Mouse (Mus musculus) megakaryocyte, embryonic 14.5 days (primary cell): ENCODE data around the gene Fra10ac1. TPM values are rescaled to one million over a fixed set of nuclear protein-coding genes. Genes with fewer than 3 reads are reported as not detected.

ENCODE experiments used
- H3K27me3 ChIP-seq: replicated peaks from 2 replicates; pipeline ENCODE3; 2012; ENCODE audit warnings: inconsistent platforms
- H3K36me3 ChIP-seq: replicated peaks from 2 replicates; pipeline ENCODE3; 2012; ENCODE audit warnings: low read length, inconsistent platforms, mixed read lengths
- H3K4me1 ChIP-seq: 2 replicates; pipeline ENCODE4 v1.6.1; 2012; ENCODE audit warnings: inconsistent platforms
- H3K4me3 ChIP-seq: replicated peaks from 2 replicates; pipeline ENCODE3; 2012; ENCODE audit warnings: moderate library complexity, mild to moderate bottlenecking, inconsistent platforms
- H3K9me3 ChIP-seq: 2 replicates; pipeline ENCODE4 v1.6.1; 2012; ENCODE audit warnings: inconsistent platforms
- FLI1 ChIP-seq: IDR thresholded peaks from 2 replicates; pipeline ENCODE4 v1.6.1; 2012; ENCODE audit warnings: low read length, inconsistent platforms, mixed read lengths
- GATA1 ChIP-seq: IDR thresholded peaks from 3 replicates; pipeline ENCODE4 v1.6.1; 2012; ENCODE audit warnings: mixed read lengths, low read length, inconsistent platforms, borderline replicate concordance
- polyA plus RNA-seq: library from polyadenylated mRNA; stranded (reverse); fragments of >175 nt; gene quantifications from 2 replicates; pipeline ENCODE4 v1.2.3, GENCODE M21; 2012; ENCODE audit warnings: low replicate concordance; ENCODE audit not compliant: insufficient read depth

Fra10ac1 gene
- polyA plus RNA-seq, 1 experiment, result 7.1 TPM

DNA sequence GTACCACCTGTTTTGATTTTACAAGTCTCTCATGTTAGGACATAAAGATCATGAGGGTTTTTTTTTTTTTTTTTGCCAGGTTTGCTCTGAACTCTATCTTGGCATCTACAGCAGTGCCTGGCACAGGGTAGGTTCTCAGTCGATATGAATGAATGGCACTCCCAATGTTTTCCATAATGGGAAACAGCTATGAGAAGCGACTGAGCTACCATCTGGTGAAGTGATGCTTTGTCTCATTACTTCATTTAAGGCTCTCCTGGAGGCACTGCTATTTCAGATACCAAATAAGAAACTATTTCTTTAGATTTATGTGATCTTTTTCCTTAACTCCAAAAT lies 36.6 kb downstream of the Fra10ac1 start:
- TF ChIP-seq GATA1 (no peak), FLI1 (no peak)

DNA sequence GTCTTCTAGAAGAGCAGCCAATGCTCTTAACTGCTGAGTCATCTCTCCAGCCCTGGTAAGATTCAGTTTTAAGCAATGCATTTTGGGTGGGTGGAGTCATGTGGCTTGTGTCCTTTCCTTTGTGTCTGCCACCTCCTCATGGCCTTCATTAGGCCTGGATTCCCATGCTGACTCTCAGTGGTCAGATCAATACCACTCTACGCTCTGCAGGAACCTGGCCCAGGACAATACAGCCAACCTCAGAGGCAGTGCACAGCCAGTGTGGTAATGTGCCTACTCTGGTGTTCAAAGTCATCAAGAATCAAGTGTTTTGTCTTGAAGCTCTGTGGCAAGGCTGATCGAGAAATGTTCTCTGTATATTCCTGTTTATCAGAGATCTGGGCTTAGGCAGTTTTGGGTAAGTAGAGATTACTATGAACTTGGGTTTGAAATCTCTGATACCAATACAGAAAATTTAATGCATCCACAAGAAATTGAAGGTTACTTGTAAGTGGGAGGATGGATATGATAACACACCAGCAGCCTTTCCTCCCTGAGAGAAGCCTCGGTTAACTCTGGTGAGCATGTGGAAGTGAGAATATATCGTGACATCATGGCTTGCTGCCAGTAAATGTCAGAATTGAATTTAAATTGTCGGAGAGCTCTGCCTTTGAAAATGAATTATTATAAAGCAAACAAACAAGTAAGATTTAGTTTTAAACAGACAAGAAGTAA lies 37.2 kb downstream of the Fra10ac1 start:
- TF ChIP-seq GATA1 (no peak), FLI1 (no peak)
- Histone ChIP-seq H3K4me1 (peaks cover 7% of the 10 kb centered on the region), H3K9me3 (no peaks in the 10 kb centered on the region), H3K27me3 (no peaks in the 10 kb centered on the region), H3K36me3 (peaks cover 45% of the 10 kb centered on the region), H3K4me3 (no peak overlapping the region)

More for the DNA sequence above, 36.6 kb downstream of the Fra10ac1 start:
- Histone ChIP-seq H3K4me1 (peaks cover 7% of the 10 kb centered on the region), H3K4me3 (no peak overlapping the region), H3K36me3 (peaks cover 50% of the 10 kb centered on the region), H3K9me3 (no peaks in the 10 kb centered on the region), H3K27me3 (no peaks in the 10 kb centered on the region)

GRCm38 (mm10) chr19:38179675-38180074 lies 44.3 kb downstream of the Fra10ac1 start:
- H3K27me3 ChIP-seq, result no peaks in the 10 kb centered on the region
- H3K4me3 ChIP-seq, result no peak overlapping the region
- no peaks in the 10 kb centered on the region for H3K9me3 ChIP-seq
- H3K36me3 ChIP-seq, result peaks cover 16% of the 10 kb centered on the region
- H3K4me1 ChIP-seq, result no peaks in the 10 kb centered on the region
- no peak for TF ChIP-seq GATA1
- TF ChIP-seq FLI1, result no peak

GRCm38 (mm10) chr19:38164633-38165032 lies 59.3 kb downstream of the Fra10ac1 start:
- Histone ChIP-seq H3K4me1 (no peaks in the 10 kb centered on the region), H3K36me3 (no peaks in the 10 kb centered on the region), H3K9me3 (0 out of 2 replicates have a peak, but pooled peaks cover 4% of the 10 kb centered on the region), H3K4me3 (no peak overlapping the region), H3K27me3 (peaks cover 14% of the 10 kb centered on the region)
- TF ChIP-seq GATA1, result no peak

DNA sequence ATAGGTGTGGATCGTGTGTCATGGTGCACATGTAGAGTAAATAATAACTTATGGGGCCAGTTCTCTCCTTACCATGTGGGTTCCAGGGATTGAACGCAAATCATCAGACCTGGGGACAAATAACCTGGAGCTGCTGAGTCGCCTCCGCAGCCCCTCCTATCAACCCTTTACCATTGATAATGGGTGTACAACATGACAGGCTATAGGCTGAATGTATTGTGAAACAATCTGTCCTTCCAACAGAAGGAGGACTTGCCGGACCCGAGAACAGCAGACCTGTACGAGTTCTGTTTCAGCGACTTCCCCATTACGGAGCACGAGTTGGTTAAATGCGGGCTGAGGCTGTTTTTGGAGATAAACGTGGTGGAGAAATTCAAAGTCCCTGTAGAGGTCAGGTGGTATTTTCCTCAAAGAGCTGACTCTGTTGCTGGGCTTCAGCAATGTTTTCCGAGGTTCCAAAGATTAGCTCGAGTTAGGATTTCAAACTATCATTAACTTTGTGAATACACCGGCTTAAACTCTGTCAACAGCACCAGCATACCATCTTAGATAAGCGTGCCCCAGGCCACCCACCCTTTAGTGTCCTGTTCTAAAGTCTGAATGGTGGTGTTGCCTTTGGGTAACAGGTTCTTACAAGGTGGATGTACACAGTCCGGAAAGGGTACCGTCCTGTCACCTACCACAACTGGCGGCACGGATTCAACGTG lies 62.2 kb downstream of the Fra10ac1 start:
- Histone ChIP-seq H3K27me3 (peaks cover 19% of the 10 kb centered on the region), H3K36me3 (no peaks in the 10 kb centered on the region), H3K4me3 (no peak overlapping the region), H3K4me1 (peaks cover 6% of the 10 kb centered on the region; the same call in 1 of the 2 replicates), H3K9me3 (0 out of 2 replicates have a peak, but pooled peaks cover under 1% of the 10 kb centered on the region)
- TF ChIP-seq FLI1, result no peak
- no peak for TF ChIP-seq GATA1

- H3K27me3 ChIP-seq, result peaks cover 22% of the 10 kb centered on the region
- H3K9me3 ChIP-seq, result peaks cover 16% of the 10 kb centered on the region
- TF ChIP-seq FLI1 (no peak), GATA1 (no peak)
- H3K4me1 ChIP-seq, result peaks cover 6% of the 10 kb centered on the region; the same call in 1 of the 2 replicates
- no peak overlapping the region for H3K4me3 ChIP-seq
- no peaks in the 10 kb centered on the region for H3K36me3 ChIP-seq
These were observed 67.7 kb downstream of the Fra10ac1 start for GRCm38 (mm10) chr19:38156243-38156642.

GRCm38 (mm10) chr19:38143540-38144271 lies 80.2 kb downstream of the Fra10ac1 start:
- no peak overlapping the region for H3K4me3 ChIP-seq
- peaks cover 6% of the 10 kb centered on the region; the same call in 1 of the 2 replicates for H3K9me3 ChIP-seq
- TF ChIP-seq GATA1 (no peak), FLI1 (no peak)
- peaks cover 28% of the 10 kb centered on the region for H3K4me1 ChIP-seq
- no peaks in the 10 kb centered on the region for H3K27me3 ChIP-seq
- H3K36me3 ChIP-seq, result no peaks in the 10 kb centered on the region

Other genes with a start within 250 kb of the Fra10ac1 start
- gene Myof, start 180.6 kb downstream of the Fra10ac1 start, polyA plus RNA-seq, result 6.2 TPM in 1 of 2 replicates, not detected in the other
- 3.4 TPM in 1 of 2 replicates, not detected in the other for gene Cep55, start 169.1 kb downstream of the Fra10ac1 start, polyA plus RNA-seq
- not detected in 2 replicates for gene Ffar4, start 127.1 kb downstream of the Fra10ac1 start, polyA plus RNA-seq
- not detected in 2 replicates for gene Rbp4, start 98.9 kb downstream of the Fra10ac1 start, polyA plus RNA-seq
- gene Pde6c, start 91.4 kb downstream of the Fra10ac1 start, polyA plus RNA-seq, result not detected in 2 replicates
- gene Lgi1, start 40.4 kb upstream of the Fra10ac1 start, polyA plus RNA-seq, result not detected in 2 replicates
- 0.56 and 2.9 TPM in 2 replicates for gene Slc35g1, start 171.8 kb upstream of the Fra10ac1 start, polyA plus RNA-seq